21 mouse cellular contexts compared by ENCODE assay signal in genomic region chr5:36202781-36203180, GRCm38 (mm10). TPM values are rescaled to one million over a fixed set of nuclear protein-coding genes. Genes with fewer than 3 reads are reported as not detected.
"Had no signal": no experiment of that assay in that cellular context is flagged by ENCODE, and none has a peak within 500 bp of the region (broad histone marks: within the 10 kb centered on the region; RNA-seq: fewer than 3 reads in every experiment).

No protein-coding gene starts in this region.

- H3K4me3 ChIP-seq: liver, embryonic 13.5 days; lung, embryonic 15.5 days; megakaryocyte, embryonic 14.5 days; neural tube, embryonic 12.5 days had no signal

- H3K27me3 ChIP-seq: liver, embryonic 13.5 days; lung, embryonic 15.5 days; neural tube, embryonic 12.5 days had no signal

- DNase-seq: kidney, adult 8-10 months; kidney, postnatal 36 days; left cerebral cortex, postnatal 4 days; liver, embryonic 13.5 days; liver, postnatal 0 days; lung, postnatal 14 days; midbrain, embryonic 14.5 days; thymus, postnatal 4 days had no signal

- H3K27ac ChIP-seq: kidney, postnatal 0 days; liver, embryonic 13.5 days; lung, embryonic 15.5 days; macrophage; neural tube, embryonic 12.5 days had no signal

- H3K9me3 ChIP-seq: liver, embryonic 13.5 days; lung, embryonic 15.5 days; megakaryocyte, embryonic 14.5 days; neural tube, embryonic 12.5 days had no signal

- H3K4me1 ChIP-seq: liver, embryonic 13.5 days; megakaryocyte, embryonic 14.5 days; neural tube, embryonic 12.5 days had no signal

- ATAC-seq: inflammation-experienced regulatory T-cells, adult 6 months; intestine, postnatal 0 days; liver, postnatal 0 days had no signal

- H3K9ac ChIP-seq: liver, embryonic 13.5 days; liver, postnatal 0 days; lung, embryonic 15.5 days; neural tube, embryonic 12.5 days had no signal

- H3K36me3 ChIP-seq: liver, embryonic 13.5 days; lung, embryonic 15.5 days; neural tube, embryonic 12.5 days had no signal

- H3K4me2 ChIP-seq: liver, embryonic 13.5 days; lung, embryonic 15.5 days; neural tube, embryonic 12.5 days had no signal

RNA-seq across cellular contexts. Expression of gene Psapl1, which starts 1.0 kb away (rescaled TPM):
- total RNA-seq: layer of hippocampus, adult 8-10 months; layer of hippocampus, postnatal 14 days; left cerebral cortex, adult 18-20 months; left cerebral cortex, postnatal 10 days; left cerebral cortex, postnatal 4 days; monocyte, adult 5-6 weeks; neutrophil, adult 5-6 weeks had no signal
- polyA plus RNA-seq: inflammation-experienced regulatory T-cells, adult 6 months; liver, embryonic 13.5 days; liver, postnatal 0 days; macrophage; midbrain, embryonic 14.5 days; neural tube, embryonic 12.5 days had no signal
